Mouse (Mus musculus) MEL (cell line): ENCODE data around the gene Sap30. TPM values are rescaled to one million over a fixed set of nuclear protein-coding genes. Genes with fewer than 3 reads are reported as not detected.

Source experiments
- DNase-seq: peaks from one replicate; pipeline ENCODE4 v3.0.0; 2011; ENCODE audit warnings: low read depth, low spot score
- H3K27ac ChIP-seq: 2 replicates; pipeline ENCODE4 v1.5.1; 2012; ENCODE audit warnings: low read depth, mild to moderate bottlenecking, control low read depth, low read length, moderate library complexity; ENCODE audit not compliant: control insufficient read depth
- H3K27me3 ChIP-seq, 2 experiments: fragments of 150-350 bp in 1 of 2; sonication (generic) in 1 of 2; 2 replicates each; pipeline ENCODE4 v1.6.1; 2012; ENCODE audit warnings: low read length in 2 of 2, mild to moderate bottlenecking in 2 of 2, improper control_type of control experiment in 1 of 2, moderate library complexity in 1 of 2; ENCODE audit not compliant: insufficient read depth in 2 of 2, control insufficient read depth in 1 of 2
- H3K36me3 ChIP-seq, 2 experiments: 2 replicates each; pipeline ENCODE4 v1.6.1; 2012 to 2014; ENCODE audit warnings: low read length in 2 of 2, improper control_type of control experiment in 1 of 2, inconsistent platforms in 1 of 2, mild to moderate bottlenecking in 1 of 2; ENCODE audit not compliant: insufficient read depth in 2 of 2, control insufficient read depth in 1 of 2
- H3K4me1 ChIP-seq, 2 experiments: fragments of 150-350 bp in 1 of 2; sonication (generic) in 1 of 2; 2 replicates each; pipeline ENCODE4 v1.6.1; 2012; ENCODE audit warnings: low read length in 2 of 2, improper control_type of control experiment in 1 of 2, mild to moderate bottlenecking in 1 of 2; ENCODE audit not compliant: insufficient read depth in 2 of 2, control insufficient read depth in 1 of 2
- H3K4me3 ChIP-seq, 2 experiments: fragments of 150-350 bp in 1 of 2; sonication (generic) in 1 of 2; 2 replicates each; pipeline ENCODE4 v1.5.1; 2012; ENCODE audit warnings: low read depth in 2 of 2, low read length in 2 of 2, mild to moderate bottlenecking in 2 of 2, moderate library complexity in 2 of 2, control low read depth in 1 of 2, improper control_type of control experiment in 1 of 2; ENCODE audit not compliant: control insufficient read depth in 1 of 2, insufficient read depth in 1 of 2
- H3K79me2 ChIP-seq: 2 replicates; pipeline ENCODE4 v1.6.1; 2012; ENCODE audit warnings: mild to moderate bottlenecking, low read length, moderate library complexity; ENCODE audit not compliant: control insufficient read depth, poor library complexity, insufficient read depth
- H3K9ac ChIP-seq: 2 replicates; pipeline ENCODE4 v1.6.1; 2012; ENCODE audit warnings: low read depth, mild to moderate bottlenecking, control low read depth, low read length, moderate library complexity; ENCODE audit not compliant: control insufficient read depth, poor library complexity, severe bottlenecking
- H3K9me3 ChIP-seq: fragments of 150-350 bp; sonication (generic); replicated peaks from 2 replicates; pipeline ENCODE4 v1.6.1; 2012; ENCODE audit warnings: mild to moderate bottlenecking, low read length, improper control_type of control experiment, moderate library complexity; ENCODE audit not compliant: insufficient read depth
- BHLHE40 ChIP-seq: IDR thresholded peaks from 2 replicates; pipeline ENCODE4 v1.6.1; 2012; ENCODE audit warnings: low read depth, mild to moderate bottlenecking, inconsistent platforms, low read length, improper control_type of control experiment, borderline replicate concordance
- CHD1 ChIP-seq: IDR thresholded peaks from 2 replicates; pipeline ENCODE4 v1.6.1; 2012; ENCODE audit warnings: low read depth, mild to moderate bottlenecking, inconsistent platforms, low read length, improper control_type of control experiment
- E2F4 ChIP-seq: IDR thresholded peaks from 2 replicates; pipeline ENCODE4 v1.6.1; 2011; ENCODE audit warnings: low read depth, low read length, improper control_type of control experiment, borderline replicate concordance
- ELF1 ChIP-seq: IDR thresholded peaks from 2 replicates; pipeline ENCODE4 v1.6.1; 2014; ENCODE audit warnings: low read depth, mild to moderate bottlenecking, inconsistent platforms, low read length, improper control_type of control experiment, moderate library complexity
- ETS1 ChIP-seq: IDR thresholded peaks from 2 replicates; pipeline ENCODE4 v1.6.1; 2012; ENCODE audit warnings: low read depth, mild to moderate bottlenecking, inconsistent platforms, low read length, improper control_type of control experiment, moderate library complexity
- HCFC1 ChIP-seq: IDR thresholded peaks from 2 replicates; pipeline ENCODE4 v1.6.1; 2012; ENCODE audit warnings: low read depth, mild to moderate bottlenecking, inconsistent platforms, low read length, improper control_type of control experiment, moderate library complexity
- KAT2A ChIP-seq: conservative IDR thresholded peaks from 2 replicates; pipeline ENCODE4 v1.6.1; 2012; ENCODE audit warnings: low read depth, low read length, improper control_type of control experiment, inconsistent platforms
- MAFK ChIP-seq: IDR thresholded peaks from 2 replicates; pipeline ENCODE4 v1.6.1; 2011; ENCODE audit warnings: low read depth, mild to moderate bottlenecking, low read length, improper control_type of control experiment, borderline replicate concordance
- MAX ChIP-seq: IDR thresholded peaks from 2 replicates; pipeline ENCODE4 v1.6.1; 2011; ENCODE audit warnings: low read length, improper control_type of control experiment
- MEF2A ChIP-seq: IDR thresholded peaks from 2 replicates; pipeline ENCODE4 v1.6.1; 2014; ENCODE audit warnings: low read depth, mild to moderate bottlenecking, inconsistent platforms, low read length, improper control_type of control experiment; ENCODE audit not compliant: poor library complexity, insufficient replicate concordance, severe bottlenecking; ENCODE audit errors: extremely low read depth
- MXI1 ChIP-seq: IDR thresholded peaks from 2 replicates; pipeline ENCODE4 v1.6.1; 2011; ENCODE audit warnings: mild to moderate bottlenecking, low read depth, low read length, improper control_type of control experiment
- MYB ChIP-seq: IDR thresholded peaks from 2 replicates; pipeline ENCODE4 v1.6.1; 2011; ENCODE audit warnings: mild to moderate bottlenecking, low read depth, low read length, improper control_type of control experiment
- MYC ChIP-seq: IDR thresholded peaks from 2 replicates; pipeline ENCODE4 v1.6.1; 2011; ENCODE audit warnings: low read depth, mild to moderate bottlenecking, low read length, improper control_type of control experiment, moderate library complexity
- NELFE ChIP-seq: IDR thresholded peaks from 2 replicates; pipeline ENCODE4 v1.6.1; 2011; ENCODE audit warnings: low read depth, low read length, improper control_type of control experiment
- NRF1 ChIP-seq: IDR thresholded peaks from 2 replicates; pipeline ENCODE4 v1.6.1; 2014; ENCODE audit warnings: low read depth, mild to moderate bottlenecking, inconsistent platforms, low read length, improper control_type of control experiment, moderate library complexity; ENCODE audit not compliant: poor library complexity, insufficient read depth, severe bottlenecking
- POLR2A ChIP-seq, 2 experiments: IDR thresholded peaks; 2 replicates each; pipeline ENCODE4 v1.6.1; 2011 to 2012; ENCODE audit warnings: low read length in 2 of 2, mild to moderate bottlenecking in 2 of 2, control low read depth in 1 of 2, improper control_type of control experiment in 1 of 2, low read depth in 1 of 2, moderate library complexity in 1 of 2; ENCODE audit not compliant: control insufficient read depth in 1 of 2, insufficient read depth in 1 of 2, poor library complexity in 1 of 2
- POLR2AphosphoS2 ChIP-seq: IDR thresholded peaks from 2 replicates; pipeline ENCODE4 v1.6.1; 2011; ENCODE audit warnings: low read length, improper control_type of control experiment
- RAD21 ChIP-seq: IDR thresholded peaks from 2 replicates; pipeline ENCODE4 v1.6.1; 2011; ENCODE audit warnings: mild to moderate bottlenecking, low read depth, low read length, improper control_type of control experiment
- RCOR1 ChIP-seq: IDR thresholded peaks from 2 replicates; pipeline ENCODE4 v1.6.1; 2012; ENCODE audit warnings: low read depth, mild to moderate bottlenecking, inconsistent platforms, low read length, improper control_type of control experiment
- SIN3A ChIP-seq: IDR thresholded peaks from 2 replicates; pipeline ENCODE4 v1.6.1; 2012; ENCODE audit warnings: low read length, improper control_type of control experiment, inconsistent platforms
- SMC3 ChIP-seq: IDR thresholded peaks from 2 replicates; pipeline ENCODE4 v1.6.1; 2011; ENCODE audit warnings: low read depth, low read length, improper control_type of control experiment
- TBP ChIP-seq: IDR thresholded peaks from 2 replicates; pipeline ENCODE4 v1.8.0; 2011; ENCODE audit warnings: low read depth, low read length, improper control_type of control experiment
- TCF12 ChIP-seq: IDR thresholded peaks from 2 replicates; pipeline ENCODE4 v1.6.1; 2014; ENCODE audit warnings: low read depth, mild to moderate bottlenecking, inconsistent platforms, low read length, improper control_type of control experiment, moderate library complexity
- USF1 ChIP-seq: IDR thresholded peaks from 2 replicates; pipeline ENCODE4 v1.6.1; 2014; ENCODE audit warnings: low read depth, mild to moderate bottlenecking, inconsistent platforms, low read length, improper control_type of control experiment, moderate library complexity
- USF2 ChIP-seq, 2 experiments: IDR thresholded peaks; 2 replicates each; pipeline ENCODE4 v1.6.1; 2011 to 2012; ENCODE audit warnings: improper control_type of control experiment in 2 of 2, low read length in 2 of 2, borderline replicate concordance in 1 of 2, inconsistent platforms in 1 of 2, low read depth in 1 of 2, mild to moderate bottlenecking in 1 of 2; ENCODE audit not compliant: insufficient read depth in 1 of 2
- ZKSCAN1 ChIP-seq: IDR thresholded peaks from 2 replicates; pipeline ENCODE4 v1.6.1; 2012; ENCODE audit warnings: low read depth, mild to moderate bottlenecking, inconsistent platforms, low read length, improper control_type of control experiment, moderate library complexity
- ZNF384 ChIP-seq: IDR thresholded peaks from 2 replicates; pipeline ENCODE4 v1.6.1; 2012; ENCODE audit warnings: low read depth, mild to moderate bottlenecking, inconsistent platforms, low read length, improper control_type of control experiment
- polyA plus RNA-seq, 2 experiments: library from polyadenylated mRNA; stranded (reverse) in 1 of 2; unstranded in 1 of 2; fragments of >175 nt in 1 of 2; fragments of >200 nt in 1 of 2; gene quantifications; 2 replicates each; pipeline versions ENCODE4 v1.2.1 to v1.2.4; 2012; ENCODE audit warnings: low replicate concordance in 2 of 2, low read depth in 1 of 2; ENCODE audit not compliant: insufficient read length in 2 of 2, insufficient read depth in 1 of 2, missing spikeins in 1 of 2
- total RNA-seq: library from RNA; depleted of rRNA; stranded (reverse); fragments of 300-350 nt; gene quantifications from 2 replicates; pipeline ENCODE4 v1.2.3, GENCODE M21; 2012; rRNA removed

The Sap30 gene
- total RNA-seq (34.2 and 45.6 TPM in 2 replicates), polyA plus RNA-seq (10 to 100 TPM in 1 of 2 experiments, not detected in 1; 64.0 TPM)

- H3K9ac ChIP-seq, result peak within 1 kb of the TSS; percentile 79
- H3K27me3 ChIP-seq, result no peaks in the 10 kb centered on the region
These were observed at the start of gene Sap30 for GRCm38 (mm10) chr8:57487441-57488155. Gene Sap30 (minus strand): TSS chr8:57487860.

GRCm38 (mm10) chr8:57536167-57536566, 48.5 kb upstream of the Sap30 start:
- TF ChIP-seq RCOR1 (no peak), ETS1 (no peak), USF1 (no peak), TCF12 (no peak)
- TF ChIP-seq, all 39 proteins: peak for 0
- Histone ChIP-seq H3K4me3 (no peak overlapping the region), H3K9me3 (no peaks in the 10 kb centered on the region), H3K27ac (no peak overlapping the region), H3K9ac (no peak overlapping the region), H3K27me3 (no peaks in the 10 kb centered on the region), H3K36me3 (no peaks in the 10 kb centered on the region; a peak in 2 of 4 replicates), H3K4me1 (peaks cover 0 to 2% of the 10 kb centered on the region in 2 experiments; a peak in 1 of 4 replicates), H3K79me2 (no peaks in the 10 kb centered on the region)
- no peak for DNase-seq

More at GRCm38 (mm10) chr8:57487441-57488155, at the start of gene Sap30:
- Histone ChIP-seq H3K9me3 (no peaks in the 10 kb centered on the region), H3K4me1 (peaks cover 11 to 20% of the 10 kb centered on the region in 2 experiments), H3K27ac (peak within 1 kb of the TSS; percentile 83), H3K79me2 (peaks cover 17% of the 10 kb centered on the region), H3K4me3 (peak within 1 kb of the TSS; percentile 82 to 96), H3K36me3 (peaks cover 0 to 22% of the 10 kb centered on the region in 2 experiments)
- DNase-seq, result peak; percentile 99
- TF ChIP-seq HCFC1, result peak; percentile 97
- peak; percentile 69 for TF ChIP-seq NRF1
- TF ChIP-seq TBP, result peak; percentile 43; the same call in 1 of the 2 replicates
- no peak for TF ChIP-seq MEF2A
- no peak for TF ChIP-seq USF2 (IDR thresholded peaks at IDR 0.05; ENCODE audit: borderline replicate concordance in 1 of 2, insufficient read depth in 1 of 2, low read depth in 1 of 2, low read length in 2 of 2)
- TF ChIP-seq BHLHE40, result no peak
- TF ChIP-seq SIN3A, result peak; percentile 79
- peak; percentile 99 for TF ChIP-seq ZNF384
- TF ChIP-seq MXI1, result peak; percentile 94
- peak; percentile 49 to 74 for TF ChIP-seq POLR2A (IDR thresholded peaks at IDR 0.05; ENCODE audit: control insufficient read depth in 1 of 2, insufficient read depth in 1 of 2, low read depth in 1 of 2, low read length in 2 of 2, poor library complexity in 1 of 2)
- TF ChIP-seq MAX, result peak; percentile 66
- TF ChIP-seq ZKSCAN1, result 0 out of 2 replicates have a peak, but pooled peaks have one; percentile 27
- TF ChIP-seq SMC3, result no peak; the same call in 1 of the 2 replicates
- TF ChIP-seq ELF1, result 0 out of 2 replicates have a peak, but pooled peaks have one; percentile 39
- peak; percentile 75; the same call in 1 of the 2 replicates for TF ChIP-seq KAT2A
- TF ChIP-seq CHD1, result 0 out of 2 replicates have a peak, but pooled peaks have one; percentile 11
- TF ChIP-seq RAD21, result no peak
- TF ChIP-seq POLR2AphosphoS2, result peak; percentile 60; the same call in 1 of the 2 replicates
- peak; percentile 67; the same call in 1 of the 2 replicates for TF ChIP-seq TCF12
- no peak for TF ChIP-seq MAFK
- peak; percentile 76 for TF ChIP-seq NELFE
- TF ChIP-seq MYB, result 0 out of 2 replicates have a peak, but pooled peaks have one; percentile 37
- TF ChIP-seq MYC, result peak; percentile 55; the same call in 1 of the 2 replicates
- no peak for TF ChIP-seq E2F4
